Mouse (Mus musculus) midbrain, postnatal 0 days (tissue): ENCODE results near the gene Ftl1. TPM values are rescaled to one million over a fixed set of nuclear protein-coding genes. Genes with fewer than 3 reads are reported as not detected.
"Not testable (repeated sequence)": the region's sequence is repeated elsewhere in the genome, so short reads cannot be mapped to it uniquely, and the experiment has no call there.

Experiments used
- ATAC-seq: fragments of 200-750 bp; cut with Nextera tagmentation; 2 replicates; pipeline ENCODE4 v1.8.0; 2017; ENCODE audit warnings: moderate number of reproducible peaks, mild to moderate bottlenecking, moderate TSS enrichment, moderate library complexity; ENCODE audit not compliant: low FRiP score
- DNase-seq: peaks from one replicate; pipeline ENCODE4 v3.0.0-alpha.2; 2015; ENCODE audit warnings: low spot score
- H3K27ac ChIP-seq: fragments of 300-500 bp; sonication (generic); 2 replicates; pipeline ENCODE4 v1.5.1; 2014; ENCODE audit warnings: low read depth, mild to moderate bottlenecking, low read length, mixed read lengths
- H3K27me3 ChIP-seq: fragments of 300-500 bp; sonication (generic); 2 replicates; pipeline ENCODE4 v1.6.1; 2014; ENCODE audit warnings: low read length, control low read depth, mixed read lengths; ENCODE audit not compliant: insufficient read depth
- H3K36me3 ChIP-seq: fragments of 300-500 bp; sonication (generic); 2 replicates; pipeline ENCODE4 v1.6.1; 2014; ENCODE audit warnings: low read length, control low read depth, mixed read lengths; ENCODE audit not compliant: insufficient read depth
- H3K4me1 ChIP-seq: fragments of 300-500 bp; sonication (generic); 2 replicates; pipeline ENCODE4 v1.6.1; 2014; ENCODE audit warnings: mild to moderate bottlenecking, control low read depth, antibody characterized with exemption, low read length, mixed read lengths; ENCODE audit not compliant: insufficient read depth
- H3K4me2 ChIP-seq: fragments of 300-500 bp; sonication (generic); 2 replicates; pipeline ENCODE4 v1.6.1; 2014; ENCODE audit warnings: low read depth, mild to moderate bottlenecking, low read length, mixed read lengths; ENCODE audit not compliant: poor library complexity, severe bottlenecking
- H3K4me3 ChIP-seq: fragments of 300-500 bp; sonication (generic); 2 replicates; pipeline ENCODE4 v1.5.1; 2014; ENCODE audit warnings: low read depth, mild to moderate bottlenecking, low read length, moderate library complexity
- H3K9ac ChIP-seq: fragments of 300-500 bp; sonication (generic); replicated peaks from 2 replicates; pipeline ENCODE4 v1.6.1; 2014; ENCODE audit warnings: mild to moderate bottlenecking, low read length, moderate library complexity, mixed read lengths; ENCODE audit not compliant: poor library complexity, severe bottlenecking
- H3K9me3 ChIP-seq: fragments of 300-500 bp; sonication (generic); 2 replicates; pipeline ENCODE4 v1.6.1; 2016; ENCODE audit warnings: low read length, control low read depth
- CTCF ChIP-seq: IDR thresholded peaks from 2 replicates; pipeline ENCODE4 v1.5.1; 2016; ENCODE audit warnings: antibody characterized with exemption, mild to moderate bottlenecking
- WGBS: fragments of 180-500 bp; shearing (Covaris S2); extraction: QIAGEN DNeasy Blood & Tissue Kit; methylation state at CpG from one replicate; pipeline ENCODE4 v1.1.7; 2014; 5-methylcytosine and 5-hydroxymethylcytosine counted together
- polyA plus RNA-seq: library from polyadenylated mRNA; unstranded; fragments of >200 nt; fragmentation: Nextera tagmentation; extraction: Ambion mirVana; gene quantifications from 2 replicates; pipeline ENCODE4 v1.2.1, GENCODE M21; 2015
- total RNA-seq: library from RNA; depleted of rRNA; stranded (reverse); fragments of >200 nt; gene quantifications from 2 replicates; pipeline ENCODE4 v1.2.3, GENCODE M21; 2014

Ftl1 gene
- total and polyA plus RNA-seq, 2 experiments from 2014 or later, result 2,428 to 4,797 TPM

GRCm38 (mm10) chr7:45466283-45467089, 6.8 kb upstream of the Ftl1 start, which contains the start of gene Bax:
Gene Bax (minus strand): TSS chr7:45466898.
- H3K4me2 ChIP-seq, result peak within 1 kb of the TSS; percentile 95
- peak within 1 kb of the TSS; percentile 79 for H3K4me3 ChIP-seq
- DNase-seq, result peak; percentile 98

DNA sequence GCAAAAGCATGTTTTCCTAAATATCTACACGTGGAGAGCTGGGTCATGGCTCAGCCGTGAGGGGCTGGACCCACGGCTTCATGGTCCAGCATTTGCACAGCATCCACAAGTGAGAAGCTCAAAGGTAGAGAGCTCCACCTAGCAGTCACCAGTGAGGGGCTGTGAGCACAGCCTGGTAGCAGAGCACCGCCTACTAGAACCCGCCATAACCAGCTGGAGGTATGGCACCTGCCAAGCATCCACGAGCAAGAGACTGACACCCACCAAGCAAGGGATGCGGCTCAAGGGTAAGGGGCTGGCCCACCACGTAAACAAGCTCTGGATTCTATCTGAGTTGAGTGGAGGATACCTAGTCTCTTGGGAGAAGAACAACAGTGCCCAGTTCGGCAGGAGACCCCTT, 5.9 kb upstream of the Ftl1 start:
- Histone ChIP-seq H3K4me2 (peak overlapping the region; percentile 95), H3K36me3 (peaks cover 19% of the 10 kb centered on the region), H3K4me3 (peak overlapping the region; percentile 79), H3K27me3 (no peaks in the 10 kb centered on the region), H3K27ac (no peak overlapping the region), H3K4me1 (peaks cover 5% of the 10 kb centered on the region; the same call in 1 of the 2 replicates), H3K9me3 (no peaks in the 10 kb centered on the region), H3K9ac (peak overlapping the region; percentile 86; the same call in 1 of the 2 replicates)
- DNase-seq (no peak), ATAC-seq (no peak)
- WGBS, result 80% methylated on average over 9 of the region's 9 CpGs
- no peak for TF ChIP-seq CTCF

More at GRCm38 (mm10) chr7:45466283-45467089, 6.8 kb upstream of the Ftl1 start, which contains the start of gene Bax:
- Histone ChIP-seq H3K4me1 (peaks cover 5% of the 10 kb centered on the region; the same call in 1 of the 2 replicates), H3K27me3 (no peaks in the 10 kb centered on the region), H3K9ac (peak within 1 kb of the TSS; percentile 86), H3K36me3 (peaks cover 18% of the 10 kb centered on the region), H3K27ac (peak within 1 kb of the TSS; percentile 71), H3K9me3 (no peaks in the 10 kb centered on the region)
- WGBS, result under 1% methylated on average over 54 of the region's 58 CpGs
- TF ChIP-seq CTCF, result peak; percentile 33
- peak; percentile 87 for ATAC-seq

- H3K4me1 ChIP-seq, result peaks cover 5% of the 10 kb centered on the region; the same call in 1 of the 2 replicates
- WGBS, result 96% methylated on average over 12 of the region's 12 CpGs
- DNase-seq, result no peak
- peaks cover 19% of the 10 kb centered on the region for H3K36me3 ChIP-seq
- no peak overlapping the region for H3K4me3 ChIP-seq
- H3K4me2 ChIP-seq, result peak overlapping the region; percentile 95; the same call in 1 of the 2 replicates
- H3K27ac ChIP-seq, result no peak overlapping the region
- TF ChIP-seq CTCF, result no peak
- H3K9ac ChIP-seq, result no peak overlapping the region
- ATAC-seq, result no peak
- H3K27me3 ChIP-seq, result no peaks in the 10 kb centered on the region
- H3K9me3 ChIP-seq, result no peaks in the 10 kb centered on the region
Observed at GRCm38 (mm10) chr7:45465112-45465511, 5.4 kb upstream of the Ftl1 start.

- no peak for TF ChIP-seq CTCF
- H3K4me2 ChIP-seq, result no peak overlapping the region
- ATAC-seq (no peak), DNase-seq (no peak)
- H3K27ac ChIP-seq, result no peak overlapping the region
- H3K9ac ChIP-seq, result no peak overlapping the region
- H3K36me3 ChIP-seq, result peaks cover 19% of the 10 kb centered on the region
- no peak overlapping the region for H3K4me3 ChIP-seq
- H3K9me3 ChIP-seq, result no peaks in the 10 kb centered on the region
- WGBS, result 96% methylated on average over 7 of the region's 7 CpGs
- H3K27me3 ChIP-seq, result no peaks in the 10 kb centered on the region
- peaks cover 5% of the 10 kb centered on the region; the same call in 1 of the 2 replicates for H3K4me1 ChIP-seq
Observed at GRCm38 (mm10) chr7:45463987-45464778, 4.5 kb upstream of the Ftl1 start.

DNA sequence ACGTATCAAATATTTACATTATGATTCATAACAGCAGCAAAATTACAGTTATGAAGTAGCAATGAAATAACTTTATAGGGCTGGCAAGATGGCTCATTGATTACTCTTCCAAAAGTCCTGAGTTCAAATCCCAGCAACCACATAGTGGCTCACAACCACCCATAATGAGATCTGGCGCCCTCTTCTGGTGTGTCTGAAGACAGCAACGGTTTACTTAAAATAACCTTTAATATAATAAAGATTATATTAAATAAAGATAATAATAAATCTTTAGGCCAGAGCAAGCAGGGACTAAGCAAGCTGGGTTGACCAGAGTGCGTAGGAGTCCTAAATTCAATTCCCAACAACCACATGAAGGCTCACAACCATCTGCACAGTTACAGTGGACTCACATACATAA, 3.2 kb upstream of the Ftl1 start:
- not testable (repeated sequence) for H3K27ac ChIP-seq, H3K4me3 ChIP-seq, DNase-seq, H3K4me1 ChIP-seq, H3K27me3 ChIP-seq, H3K9me3 ChIP-seq, H3K4me2 ChIP-seq, H3K9ac ChIP-seq, ATAC-seq
- peaks cover 19% of the 10 kb centered on the region for H3K36me3 ChIP-seq
- peak; percentile 44 for TF ChIP-seq CTCF
- WGBS, result 77% methylated on average over 4 of the region's 4 CpGs
